Mouse (Mus musculus) adrenal gland, postnatal 36 days (tissue): ENCODE measurements at regions not wholly inside any gene's neighbourhood (a gene's known extent, or its start where the extent isn't known, plus 50 kb on each side); places are given as distances from the start of the nearest gene placed in this dataset.

Source experiments
- DNase-seq, 2 experiments: peaks; one replicate each; pipeline ENCODE4 v3.0.0; 2021; ENCODE audit warnings: mixed read lengths in 1 of 2

DNA sequence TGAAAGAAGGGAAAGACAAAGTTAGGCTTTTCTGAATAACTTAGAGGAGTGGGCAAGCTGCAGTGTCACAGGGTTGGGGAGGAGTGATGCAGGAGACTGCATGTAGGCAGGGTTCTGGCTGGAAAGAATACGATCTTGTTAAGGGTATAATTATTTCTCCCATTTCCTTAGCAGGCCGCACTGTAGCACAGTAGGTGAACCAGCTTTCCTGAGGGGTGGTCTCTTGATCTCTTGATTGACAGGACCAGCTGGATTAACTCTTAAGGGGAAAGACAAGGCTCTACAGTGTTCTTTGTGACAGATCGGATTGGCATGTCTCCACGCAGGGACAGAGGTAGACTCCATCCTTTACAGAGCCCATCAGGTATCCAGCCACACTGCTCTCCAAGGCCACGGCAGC is 54.5 kb upstream of the Meis1 start:
- no peak for DNase-seq

DNA sequence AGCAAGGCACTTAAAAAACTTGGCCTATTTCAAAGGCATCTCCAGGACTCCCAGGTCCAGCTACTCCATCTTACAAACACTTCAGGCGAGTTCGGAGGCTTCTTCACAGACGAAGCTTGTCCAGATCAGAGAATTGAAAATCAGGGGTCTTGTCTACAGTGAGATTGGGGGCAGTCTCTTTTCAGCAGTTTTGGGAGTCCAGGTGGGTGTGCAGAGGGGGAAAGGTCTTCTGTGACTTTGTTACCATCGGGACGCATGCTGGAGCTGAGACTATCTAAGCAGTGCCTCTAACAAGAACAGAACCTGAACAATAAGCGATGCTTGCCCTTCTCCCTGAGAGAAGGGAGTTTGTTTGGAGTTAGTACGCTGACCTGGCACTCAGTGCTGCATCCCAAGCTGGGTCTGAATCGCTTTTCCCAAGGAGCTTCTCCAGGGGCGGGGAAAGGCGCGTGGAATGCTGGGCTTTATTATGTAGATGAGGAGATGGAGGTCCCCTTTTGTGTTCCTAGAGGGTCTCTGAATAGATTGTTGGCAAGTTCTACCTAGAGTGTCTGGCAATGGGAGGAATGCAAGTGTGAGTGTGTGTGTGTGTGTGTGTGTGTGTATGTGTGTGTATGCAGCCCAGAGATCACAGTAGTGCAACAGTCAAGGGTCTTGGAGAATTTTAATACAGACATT is 55.2 kb upstream of the Meis1 start:
- no peak for DNase-seq

DNA sequence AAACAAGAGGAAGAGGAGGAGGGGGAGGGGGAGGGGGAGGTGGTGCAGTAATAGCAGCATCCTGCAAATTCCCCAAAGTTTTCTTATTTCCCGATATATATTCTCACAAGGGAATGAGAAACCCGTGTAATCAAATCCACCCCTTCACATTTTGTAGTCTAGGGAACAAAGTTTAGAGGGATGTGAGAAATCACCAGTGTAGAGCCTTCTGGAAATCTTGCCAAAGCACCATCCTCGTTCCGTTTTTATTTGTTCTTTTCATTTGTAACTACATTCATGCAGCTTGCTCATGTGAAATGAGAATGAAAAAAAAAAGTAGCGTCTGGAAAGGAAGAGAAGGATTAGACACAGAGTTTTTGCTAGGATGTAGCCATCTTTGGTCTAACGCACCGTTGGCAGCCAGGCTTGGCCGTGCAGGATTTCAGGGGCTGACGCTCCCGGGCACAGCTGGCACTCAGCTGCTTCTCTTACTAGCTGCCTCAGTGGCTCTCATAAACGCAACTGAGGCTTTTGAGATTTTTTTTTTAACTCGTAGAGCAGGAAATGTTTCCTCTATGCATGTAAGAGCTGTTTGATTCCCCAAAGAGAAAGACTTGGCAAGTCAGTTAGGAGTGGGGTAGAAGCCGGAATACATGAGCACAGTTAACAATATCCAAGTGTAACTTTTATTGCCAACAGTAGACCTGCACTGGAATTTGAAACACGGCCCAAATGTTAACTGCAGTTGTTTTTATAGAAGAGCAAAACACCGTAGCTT is 72.5 kb upstream of the Meis1 start:
- DNase-seq: no peak

GRCm38 (mm10) chr11:19092967-19093745 is 74.4 kb upstream of the Meis1 start:
- DNase-seq: no peak

GRCm38 (mm10) chr11:19093749-19094148 is 75.0 kb upstream of the Meis1 start:
- DNase-seq: no peak

GRCm38 (mm10) chr11:19094183-19094582 is 75.4 kb upstream of the Meis1 start:
- DNase-seq: no peak

DNA sequence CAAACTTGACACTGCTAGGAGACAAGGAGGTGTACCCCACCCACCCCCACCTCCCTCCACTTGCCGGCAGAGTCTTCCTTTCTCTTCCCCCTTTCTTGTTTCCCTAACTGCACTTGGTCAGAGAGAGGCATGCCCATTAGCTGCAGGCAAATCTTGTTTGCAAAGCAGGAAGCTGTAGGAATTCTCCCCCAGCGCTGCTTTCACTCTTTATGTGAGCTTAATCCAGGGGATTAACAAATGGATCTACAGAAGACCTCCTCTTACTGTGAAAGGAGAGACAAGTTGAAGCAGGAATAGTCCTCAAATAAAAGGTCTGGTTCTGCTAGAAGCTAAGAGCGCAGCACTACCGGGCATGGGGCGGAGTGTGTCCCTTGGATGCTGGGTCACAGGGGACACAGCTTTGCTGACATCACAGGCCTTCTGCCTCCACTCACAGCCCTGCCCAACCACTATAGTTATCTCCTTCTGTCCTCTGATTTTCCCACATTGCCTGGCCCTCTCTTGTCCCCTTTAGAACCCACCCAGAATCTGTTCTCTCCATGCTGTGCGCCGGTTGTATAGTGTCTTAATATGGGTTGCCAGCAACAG is 84.3 kb upstream of the Meis1 start:
- DNase-seq: no peak

DNA sequence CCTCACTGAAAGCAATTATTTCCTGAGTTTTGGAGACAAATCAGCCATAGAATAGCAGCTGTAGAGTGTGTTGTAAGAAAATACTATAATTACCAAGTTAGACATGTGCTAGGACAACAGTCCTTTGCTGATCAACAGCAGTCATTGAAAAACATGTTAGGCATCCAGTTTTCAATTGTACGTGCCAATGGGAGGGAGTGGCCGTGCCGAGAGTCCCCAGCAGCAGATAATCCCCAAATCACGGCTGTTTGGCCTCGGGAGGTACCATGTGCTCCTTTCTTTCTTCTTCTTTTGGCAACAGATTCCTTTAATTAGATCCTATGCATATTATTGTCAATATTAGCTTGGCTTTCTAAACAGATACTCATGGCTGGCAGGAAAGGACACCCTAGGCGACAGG is 88.4 kb upstream of the Meis1 start:
- DNase-seq: no peak

DNA sequence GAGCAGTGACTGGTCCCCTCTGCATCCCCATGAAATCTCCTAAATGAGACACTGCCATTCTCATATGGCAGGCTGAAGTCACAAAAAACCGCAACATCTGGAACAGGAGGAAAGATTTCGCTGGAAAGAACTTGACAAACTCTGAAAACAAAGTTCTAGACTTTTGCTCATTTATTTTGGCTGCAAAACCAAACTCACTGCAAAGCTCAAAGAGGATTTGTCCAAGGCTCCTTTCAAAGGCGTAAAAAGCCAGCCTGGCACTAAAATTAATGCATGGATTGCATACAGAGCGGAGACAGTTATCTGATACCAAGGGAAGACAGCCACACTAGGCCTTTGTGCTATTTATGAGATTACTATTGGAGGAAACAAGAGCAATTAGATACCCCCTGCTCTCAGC is 90.3 kb upstream of the Meis1 start:
- no peak for DNase-seq

DNA sequence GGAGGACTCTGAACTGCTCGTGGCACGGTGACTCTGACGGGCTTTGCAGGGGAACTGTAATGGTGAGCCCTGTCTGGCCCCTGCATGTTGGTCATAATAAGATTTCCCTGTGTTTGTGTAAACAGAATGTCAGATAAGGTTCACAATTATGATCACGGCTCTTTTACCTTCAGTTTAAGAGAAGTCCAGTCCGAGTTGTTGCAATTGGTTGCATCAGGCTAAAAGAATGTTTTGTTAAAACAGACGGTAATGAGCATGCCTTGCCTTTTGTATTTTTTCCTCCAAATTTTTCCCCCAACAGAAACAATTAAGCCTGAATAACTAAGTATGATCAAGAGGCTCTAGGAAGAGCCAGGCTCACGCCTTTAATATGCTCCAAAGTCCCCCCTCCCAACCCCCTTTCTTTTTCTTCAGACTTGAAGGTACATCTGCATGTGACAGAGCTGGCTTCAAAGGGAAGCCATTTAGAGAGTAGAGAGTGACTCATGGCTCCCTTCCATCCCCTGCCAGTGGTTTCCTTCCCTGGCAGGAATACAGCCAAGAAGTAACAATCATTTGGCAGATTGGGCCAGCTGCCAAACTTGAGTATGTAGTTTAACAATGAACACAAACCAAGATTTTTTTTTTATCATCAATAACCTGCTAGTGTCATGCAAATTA is 93.3 kb upstream of the Meis1 start:
- peak; percentile 86 to 87 for DNase-seq

- peak; percentile 22 to 51 for DNase-seq
Measured at GRCm38 (mm10) chr11:19117121-19117520, 98.3 kb upstream of the Meis1 start.

DNA sequence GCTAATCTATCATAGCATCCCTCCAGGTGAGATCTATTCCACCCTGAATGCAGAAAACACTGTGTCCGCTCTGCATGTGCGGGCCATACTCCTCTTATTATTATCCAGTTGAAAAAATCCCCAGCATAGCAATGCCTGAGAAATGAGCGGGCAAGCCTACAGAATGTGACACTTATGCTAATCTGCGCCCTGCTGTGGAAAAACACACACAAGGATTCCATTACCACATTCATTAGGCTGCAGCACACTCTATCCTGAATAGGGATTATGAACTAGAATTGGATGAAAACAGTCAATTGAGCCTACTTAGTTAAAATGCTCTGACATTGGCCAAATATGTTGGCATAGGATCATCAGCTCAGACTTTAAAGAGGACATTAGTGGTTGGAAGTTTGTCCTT is 99.5 kb upstream of the Meis1 start:
- DNase-seq: no peak

GRCm38 (mm10) chr11:19119927-19120827 is 101.4 kb upstream of the Meis1 start:
- no peak for DNase-seq

DNA sequence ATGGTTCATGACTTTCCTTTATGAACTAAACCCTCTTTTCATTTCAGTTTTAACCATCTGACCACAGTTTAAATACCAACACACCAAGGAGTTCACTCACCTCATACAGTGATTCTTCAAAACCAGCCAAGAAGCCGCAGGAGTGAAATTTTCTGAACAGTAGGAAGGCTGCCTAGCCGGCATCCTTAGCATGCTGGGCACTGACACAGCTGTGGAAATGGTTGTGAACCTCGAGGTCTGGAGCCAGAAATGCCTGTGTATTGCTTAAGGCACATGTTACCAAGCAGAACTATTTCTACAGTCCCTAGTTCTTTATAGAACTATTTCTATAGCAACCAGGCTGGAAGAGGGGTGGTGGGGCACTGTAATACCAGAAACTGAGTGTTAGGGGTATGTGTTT is 102.1 kb upstream of the Meis1 start:
- no peak for DNase-seq

DNA sequence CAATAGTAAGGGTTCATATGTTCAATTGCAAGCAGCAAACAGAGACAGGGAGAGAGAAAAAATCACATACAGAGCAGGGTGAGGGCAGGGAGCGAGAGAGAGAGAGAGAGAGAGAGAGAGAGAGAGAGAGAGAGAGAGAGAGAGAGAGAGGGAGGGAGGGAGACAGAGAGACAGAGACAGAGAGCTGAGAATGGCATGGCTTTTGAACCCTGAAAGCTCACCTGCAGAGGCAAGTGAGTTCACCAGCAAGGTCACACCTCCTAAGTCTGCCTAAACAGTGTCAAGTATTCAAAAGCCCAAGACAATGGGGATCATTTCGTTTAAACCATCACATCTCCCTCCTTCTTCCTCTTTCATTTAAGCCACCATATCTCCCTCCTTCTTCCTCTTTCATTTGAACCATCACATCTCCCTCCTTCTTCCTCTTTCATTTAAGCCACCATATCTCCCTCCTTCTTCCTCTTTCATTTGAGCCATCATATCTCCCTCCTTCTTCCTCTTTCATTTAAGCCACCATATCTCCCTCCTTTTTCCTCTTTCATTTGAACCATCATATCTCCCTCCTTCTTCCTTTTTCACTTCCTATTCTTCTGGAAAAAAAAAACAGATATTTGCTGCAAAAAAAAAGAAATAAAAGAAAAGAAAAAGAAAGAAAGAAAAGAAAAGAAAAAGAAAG is 116.7 kb upstream of the Meis1 start:
- DNase-seq: no peak

GRCm38 (mm10) chr11:19138423-19138822 is 119.6 kb upstream of the Meis1 start:
- no peak for DNase-seq

DNA sequence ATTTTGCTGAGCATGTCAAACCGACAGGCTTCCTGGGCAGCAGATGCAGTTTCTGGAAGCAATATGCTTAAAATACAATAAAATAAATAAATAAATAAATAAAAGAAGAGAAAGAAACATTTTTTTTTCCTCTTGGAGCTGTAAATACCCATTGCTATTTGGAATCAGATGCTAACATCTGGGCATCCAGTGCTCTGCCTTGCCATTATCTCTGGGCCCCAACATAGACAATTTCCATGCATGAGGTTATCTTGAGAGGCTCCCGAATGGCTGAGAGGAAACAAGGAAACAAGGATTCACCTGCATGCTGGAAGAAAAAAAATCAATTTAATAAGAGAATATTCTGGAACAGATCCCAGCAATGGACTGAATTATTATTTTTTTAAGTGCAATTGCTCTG is 120.0 kb upstream of the Meis1 start:
- no peak for DNase-seq

DNA sequence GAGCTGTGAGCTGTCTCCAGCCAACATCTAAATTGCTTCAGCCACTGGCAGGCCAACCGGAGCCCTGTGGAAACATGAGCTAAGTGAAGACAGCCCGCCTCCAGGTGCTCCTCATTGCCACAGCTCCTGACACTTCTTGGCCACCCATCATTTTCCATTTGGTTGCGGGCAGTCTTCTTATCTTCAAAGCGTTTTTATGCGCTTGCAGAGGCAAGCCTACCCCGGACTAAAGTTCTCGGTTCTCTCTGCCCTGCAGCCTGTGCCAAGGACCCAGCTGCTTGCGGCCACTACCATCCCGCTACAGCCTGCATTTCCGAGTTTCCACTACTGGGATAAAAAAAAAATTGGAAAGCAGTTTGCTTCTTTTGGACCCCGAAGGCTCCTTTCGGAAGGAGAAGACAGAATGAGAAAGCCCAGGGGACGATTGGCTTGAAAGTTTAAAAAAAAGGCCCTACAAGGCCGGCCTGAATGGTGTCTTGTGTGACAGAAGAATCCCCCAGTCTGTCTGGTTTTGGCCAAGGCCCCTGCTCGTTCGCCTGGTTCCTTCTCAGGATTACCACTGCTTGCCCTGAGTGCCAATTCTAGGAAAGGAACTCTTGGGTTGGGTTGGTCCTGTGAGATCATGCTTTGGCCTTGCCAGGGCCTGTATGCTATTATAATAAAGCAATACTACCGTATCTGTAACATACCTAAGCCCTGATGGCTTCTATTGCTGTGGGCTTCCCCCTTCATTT is 124.6 kb upstream of the Meis1 start:
- peak in 1 of 2 experiments; percentile 17 for DNase-seq

- DNase-seq: no peak
Measured at GRCm38 (mm10) chr11:19144506-19144905, 125.7 kb upstream of the Meis1 start.

GRCm38 (mm10) chr11:19145263-19145662 is 126.5 kb upstream of the Meis1 start:
- DNase-seq: no peak
